ENCODE assay signal across 29 mouse cellular contexts in the genomic region with DNA sequence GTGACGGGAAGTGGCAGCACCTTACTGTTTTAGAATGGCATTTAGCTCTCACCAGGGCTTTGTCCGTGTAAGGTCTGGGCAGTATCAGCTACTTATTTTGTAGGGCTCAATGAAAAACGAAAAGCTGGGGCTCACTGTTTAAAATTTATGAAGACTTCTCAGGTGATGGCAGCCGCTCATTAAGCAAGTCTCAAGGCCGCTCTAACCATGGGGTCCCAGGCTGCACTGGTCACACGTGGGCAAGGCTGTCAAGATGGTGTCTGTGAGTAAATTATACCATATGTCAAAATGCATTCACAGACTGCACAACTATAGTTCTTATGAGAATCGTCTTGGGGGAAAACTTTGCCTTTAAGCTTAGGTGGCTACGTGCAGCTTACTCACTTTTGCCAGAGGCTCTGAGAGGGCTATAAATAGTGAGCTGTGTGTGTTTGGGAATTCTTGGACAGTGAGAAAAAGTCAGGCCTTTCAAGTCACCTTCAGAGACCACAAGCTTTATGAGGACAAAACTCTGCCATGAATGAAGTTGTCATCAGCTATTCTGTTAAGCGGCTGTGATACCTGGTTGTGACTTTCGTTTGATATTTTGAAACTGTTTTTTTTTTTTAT. TPM values are rescaled to one million over a fixed set of nuclear protein-coding genes. Genes with fewer than 3 reads are reported as not detected.
A peak's percentile ranks its signal among the peaks of the same experiment; 100 is the strongest.
DNase-seq lines count a peak whose midpoint lies in the region; ATAC-seq and TF ChIP-seq lines count a peak whose summit lies in the region.
"Had no signal": no experiment of that assay in that cellular context is flagged by ENCODE, and none has a peak within 500 bp of the region (broad histone marks: within the 10 kb centered on the region; RNA-seq: fewer than 3 reads in every experiment).

No protein-coding gene starts in this region.

- no peak overlapping the region for H3K9ac ChIP-seq in heart, postnatal 0 days (replicated peaks; ENCODE audit: low read depth, low read length)
- H3K9ac ChIP-seq in heart, embryonic 12.5 days = no peak overlapping the region
- H3K9ac ChIP-seq in hindbrain, embryonic 16.5 days (ENCODE audit: low read depth, low read length) = no peak overlapping the region
- H3K9ac ChIP-seq: embryonic facial prominence, embryonic 12.5 days; forebrain, embryonic 15.5 days; hindbrain, embryonic 13.5 days; liver, embryonic 14.5 days; midbrain, embryonic 15.5 days; stomach, embryonic 15.5 days had no signal

- 64% methylated on average over 10 of the region's 10 CpGs for WGBS in heart, embryonic 10.5 days
- WGBS in heart, postnatal 0 days = 50% methylated on average over 10 of the region's 10 CpGs
- 59% methylated on average over 10 of the region's 10 CpGs for WGBS in heart, embryonic 12.5 days
- 38% methylated on average over 10 of the region's 10 CpGs for WGBS in limb, embryonic 10.5 days
- whole genome bisulfite sequencing in hindbrain, embryonic 16.5 days = 76% methylated on average over 10 of the region's 10 CpGs

- H3K27me3 ChIP-seq in heart, embryonic 10.5 days (ENCODE audit: insufficient read depth, poor library complexity, severe bottlenecking) = peaks cover 4% of the 10 kb centered on the region; the same call in 1 of the 2 replicates
- no peaks in the 10 kb centered on the region for H3K27me3 ChIP-seq in heart, postnatal 0 days (ENCODE audit: control insufficient read depth, insufficient read depth, low read length)
- 0 out of 2 replicates have a peak, but pooled peaks cover 2% of the 10 kb centered on the region for H3K27me3 ChIP-seq in heart, embryonic 12.5 days (replicated peaks)
- peaks cover 43% of the 10 kb centered on the region for H3K27me3 ChIP-seq in limb, embryonic 10.5 days (ENCODE audit: low read depth, poor library complexity, severe bottlenecking)
- no peaks in the 10 kb centered on the region for H3K27me3 ChIP-seq in hindbrain, embryonic 16.5 days (replicated peaks; ENCODE audit: control insufficient read depth, insufficient read depth, low read length)
- H3K27me3 ChIP-seq: forebrain, embryonic 15.5 days; midbrain, embryonic 15.5 days; stomach, embryonic 15.5 days had no signal

- peak overlapping the region; percentile 37; the same call in 1 of the 2 replicates for H3K27ac ChIP-seq in heart, embryonic 10.5 days
- H3K27ac ChIP-seq in heart, postnatal 0 days (ENCODE audit: low read depth) = peak overlapping the region; percentile 27; the same call in 1 of the 2 replicates
- no peak overlapping the region for H3K27ac ChIP-seq in heart, embryonic 12.5 days (ENCODE audit: poor library complexity, severe bottlenecking)
- no peak overlapping the region for H3K27ac ChIP-seq in limb, embryonic 10.5 days
- no peak overlapping the region for H3K27ac ChIP-seq in hindbrain, embryonic 16.5 days (ENCODE audit: low read depth, low read length)
- H3K27ac ChIP-seq: embryonic facial prominence, embryonic 12.5 days; forebrain, embryonic 15.5 days; hindbrain, embryonic 13.5 days; liver, embryonic 14.5 days; macrophage; midbrain, embryonic 15.5 days; stomach, embryonic 15.5 days had no signal

- no peak overlapping the region for H3K4me2 ChIP-seq in heart, postnatal 0 days (ENCODE audit: low read depth, low read length)
- H3K4me2 ChIP-seq in heart, embryonic 12.5 days = no peak overlapping the region
- H3K4me2 ChIP-seq in hindbrain, embryonic 16.5 days (ENCODE audit: low read length) = no peak overlapping the region
- H3K4me2 ChIP-seq: embryonic facial prominence, embryonic 12.5 days; forebrain, embryonic 15.5 days; hindbrain, embryonic 13.5 days; midbrain, embryonic 15.5 days; stomach, embryonic 15.5 days had no signal

- TF ChIP-seq CTCF in heart, postnatal 0 days (IDR thresholded peaks at IDR 0.05; ENCODE audit: low read depth) = no peak

- no peak overlapping the region for H3K4me3 ChIP-seq in heart, embryonic 10.5 days
- H3K4me3 ChIP-seq in heart, postnatal 0 days (ENCODE audit: low read depth, low read length) = no peak overlapping the region
- no peak overlapping the region for H3K4me3 ChIP-seq in heart, embryonic 12.5 days
- no peak overlapping the region for H3K4me3 ChIP-seq in limb, embryonic 10.5 days
- H3K4me3 ChIP-seq in hindbrain, embryonic 16.5 days (ENCODE audit: low read length) = no peak overlapping the region
- H3K4me3 ChIP-seq: embryonic facial prominence, embryonic 12.5 days; forebrain, embryonic 15.5 days; hindbrain, embryonic 13.5 days; layer of hippocampus, adult 2 months; left cerebral cortex, adult 2 months; midbrain, embryonic 15.5 days; stomach, embryonic 15.5 days had no signal

- no peaks in the 10 kb centered on the region for H3K36me3 ChIP-seq in heart, embryonic 10.5 days
- no peaks in the 10 kb centered on the region for H3K36me3 ChIP-seq in heart, postnatal 0 days (replicated peaks; ENCODE audit: control insufficient read depth, insufficient read depth, low read length)
- no peaks in the 10 kb centered on the region for H3K36me3 ChIP-seq in heart, embryonic 12.5 days
- no peaks in the 10 kb centered on the region for H3K36me3 ChIP-seq in limb, embryonic 10.5 days
- no peaks in the 10 kb centered on the region for H3K36me3 ChIP-seq in hindbrain, embryonic 16.5 days (ENCODE audit: control insufficient read depth, insufficient read depth, low read length)
- H3K36me3 ChIP-seq: embryonic facial prominence, embryonic 12.5 days; forebrain, embryonic 15.5 days; hindbrain, embryonic 13.5 days; midbrain, embryonic 15.5 days; stomach, embryonic 15.5 days had no signal

- no peaks in the 10 kb centered on the region for H3K9me3 ChIP-seq in heart, embryonic 10.5 days
- no peaks in the 10 kb centered on the region for H3K9me3 ChIP-seq in heart, postnatal 0 days (replicated peaks; ENCODE audit: control insufficient read depth, low read length)
- no peaks in the 10 kb centered on the region for H3K9me3 ChIP-seq in heart, embryonic 12.5 days (replicated peaks)
- H3K9me3 ChIP-seq in limb, embryonic 10.5 days (replicated peaks) = no peaks in the 10 kb centered on the region
- H3K9me3 ChIP-seq in hindbrain, embryonic 16.5 days (ENCODE audit: control insufficient read depth, low read length) = no peaks in the 10 kb centered on the region
- H3K9me3 ChIP-seq: embryonic facial prominence, embryonic 12.5 days; forebrain, embryonic 15.5 days; hindbrain, embryonic 13.5 days; midbrain, embryonic 15.5 days; stomach, embryonic 15.5 days had no signal

- peaks cover 9% of the 10 kb centered on the region; the same call in 1 of the 2 replicates for H3K4me1 ChIP-seq in heart, embryonic 10.5 days
- H3K4me1 ChIP-seq in heart, postnatal 0 days (ENCODE audit: control insufficient read depth, insufficient read depth) = 0 out of 2 replicates have a peak, but pooled peaks cover 4% of the 10 kb centered on the region
- H3K4me1 ChIP-seq in heart, embryonic 12.5 days (replicated peaks) = peaks cover 6% of the 10 kb centered on the region; the same call in 1 of the 2 replicates
- H3K4me1 ChIP-seq in limb, embryonic 10.5 days = peaks cover 32% of the 10 kb centered on the region
- H3K4me1 ChIP-seq in hindbrain, embryonic 16.5 days (ENCODE audit: control insufficient read depth, insufficient read depth, low read depth, low read length) = no peaks in the 10 kb centered on the region
- H3K4me1 ChIP-seq: embryonic facial prominence, embryonic 12.5 days; forebrain, embryonic 15.5 days; hindbrain, embryonic 13.5 days; stomach, embryonic 15.5 days had no signal

- ATAC-seq in heart, postnatal 0 days (ENCODE audit: insufficient read depth, low read depth) = peak; percentile 73; the same call in 1 of the 2 replicates
- ATAC-seq in heart, embryonic 12.5 days (ENCODE audit: insufficient number of reproducible peaks, low FRiP score) = no peak
- ATAC-seq in hindbrain, embryonic 16.5 days = no peak
- ATAC-seq: forebrain, embryonic 15.5 days; inflammation-experienced regulatory T-cells, adult 6 months; midbrain, embryonic 15.5 days had no signal

- TF ChIP-seq EP300 in heart, postnatal 0 days (IDR thresholded peaks at IDR 0.05; ENCODE audit: low read depth) = no peak

- DNase-seq in heart, embryonic 10.5 days (ENCODE audit: low spot score) = peak; percentile 63
- no peak for DNase-seq in heart, postnatal 25 days (ENCODE audit: low spot score)
- peak; percentile 17 for DNase-seq in heart, postnatal 0 days (ENCODE audit: low spot score)
- peak; percentile 77 for DNase-seq in forelimb bud, embryonic 11.5 days (ENCODE audit: low read depth, low spot score)
- DNase-seq in limb, embryonic 10.5 days (ENCODE audit: low spot score) = peak; percentile 59
- no peak for DNase-seq in cerebellum, postnatal 25 days
- DNase-seq: adrenal gland, postnatal 25 days; B cell, adult 2 months; cerebellum, adult 2 months; cerebellum, postnatal 14 days; gastrocnemius, postnatal 14 days; kidney, adult 11 months; liver; lung, adult 2 months; lung, postnatal 10 days; right cerebral cortex, postnatal 25 days; thymus, postnatal 14 days had no signal

- intact Hi-C loops in heart, postnatal 25 days (cut with DNase I) = no loop called here

RNA-seq across cellular contexts. Expression of gene Abcc4, which starts 13.7 kb away (rescaled TPM):
- 1.9 TPM in 2 replicates for polyA plus RNA-seq in heart, embryonic 10.5 days (2016; fragmentation: Nextera tagmentation; extraction: Ambion mirVana)
- 1 to 10 TPM; 7.6 to 7.9 TPM for total RNA-seq in heart, postnatal 25 days (2021)
- total RNA-seq in heart, postnatal 0 days (2014; rRNA removed; ENCODE audit: low replicate concordance) = 2.0 and 2.6 TPM in 2 replicates
- 0.82 and 0.83 TPM in 2 replicates for polyA plus RNA-seq in heart, postnatal 0 days (2015; fragmentation: Nextera tagmentation; extraction: Ambion mirVana)
- 2.2 TPM in 2 replicates for polyA plus RNA-seq in heart, embryonic 12.5 days (2016; fragmentation: Nextera tagmentation; extraction: Ambion mirVana)
- polyA plus RNA-seq in limb, embryonic 10.5 days (2016; fragmentation: Nextera tagmentation; extraction: Ambion mirVana) = 2.1 and 2.5 TPM in 2 replicates
- polyA plus RNA-seq in hindbrain, embryonic 16.5 days (2015; fragmentation: Nextera tagmentation; extraction: Ambion mirVana) = 2.5 and 2.6 TPM in 2 replicates

Comparison
In these comparisons a context has a peak if more than half of its experiments do, and no peak if none do; other contexts are left out.
1. DNase-seq: peak in heart, embryonic 10.5 days (single experiment), heart, postnatal 0 days (single experiment), forelimb bud, embryonic 11.5 days (single experiment) and limb, embryonic 10.5 days (single experiment); none in heart, postnatal 25 days (single experiment) and cerebellum, postnatal 25 days (0 of 2).
2. H3K27ac ChIP-seq: peak in heart, embryonic 10.5 days (single experiment) and heart, postnatal 0 days (single experiment); none in heart, embryonic 12.5 days (single experiment), limb, embryonic 10.5 days (single experiment) and hindbrain, embryonic 16.5 days (single experiment).